Mouse (Mus musculus) adipocyte (in vitro differentiated cells): ENCODE measurements around the gene Notch2.
"Not testable (repeated sequence)": the region's sequence is repeated elsewhere in the genome, so short reads cannot be mapped to it uniquely, and the experiment has no call there.

Experiments
- DNase-seq: peaks from one replicate; pipeline ENCODE4 v3.0.0-alpha.2; 2016; ENCODE audit warnings: low spot score

Gene Notch2

DNA sequence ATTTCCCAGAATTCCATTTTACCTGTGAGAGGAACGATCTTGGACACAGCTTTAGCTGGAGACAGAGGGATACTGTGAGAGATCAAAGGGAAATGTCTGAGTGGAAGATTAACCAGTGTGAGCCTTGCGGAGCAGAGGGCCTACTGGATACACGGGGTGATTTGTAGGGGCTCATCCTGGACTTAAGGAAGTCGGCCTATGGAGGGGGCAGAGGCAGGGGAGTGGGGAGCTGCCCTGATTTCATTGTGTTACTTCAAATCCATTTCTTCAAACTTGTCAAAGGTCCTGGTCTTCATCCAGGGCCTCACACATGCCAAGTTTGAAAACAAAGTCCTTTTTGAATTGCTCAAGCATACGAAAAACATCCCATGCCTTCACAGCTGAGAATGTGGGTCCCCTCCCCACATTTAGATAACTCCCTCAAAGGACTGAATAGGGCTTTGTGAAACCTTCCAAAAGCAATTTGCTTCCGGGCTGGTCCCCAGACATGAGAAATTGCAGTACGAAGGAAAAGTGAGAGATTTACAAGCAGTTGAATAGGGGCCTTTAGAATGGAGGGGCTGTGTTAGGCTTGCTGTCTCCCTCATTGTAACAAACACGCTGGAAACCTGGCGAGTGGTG, 91.6 kb downstream of the Notch2 start:
- peak; percentile 79 for DNase-seq

DNA sequence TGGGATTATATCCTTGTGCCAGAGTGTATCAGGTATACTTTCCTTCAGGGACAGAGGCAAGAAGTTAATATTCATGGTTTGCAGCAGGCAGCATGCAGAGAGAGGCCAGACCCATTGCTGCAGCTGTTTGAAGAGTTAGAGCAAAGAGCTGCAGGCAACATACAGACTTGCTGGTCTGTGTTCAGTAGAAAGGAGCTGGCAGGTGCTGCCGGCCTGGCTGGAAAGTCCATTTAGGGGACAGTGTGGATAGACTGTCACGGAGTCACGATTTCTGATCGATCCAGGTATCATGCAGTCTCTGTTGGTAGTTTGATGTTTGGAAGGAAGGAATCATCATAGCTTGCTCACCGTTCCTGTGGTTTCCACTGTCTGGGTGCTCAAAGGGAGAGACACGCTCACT, 92.2 kb downstream of the Notch2 start:
- no peak for DNase-seq

DNA sequence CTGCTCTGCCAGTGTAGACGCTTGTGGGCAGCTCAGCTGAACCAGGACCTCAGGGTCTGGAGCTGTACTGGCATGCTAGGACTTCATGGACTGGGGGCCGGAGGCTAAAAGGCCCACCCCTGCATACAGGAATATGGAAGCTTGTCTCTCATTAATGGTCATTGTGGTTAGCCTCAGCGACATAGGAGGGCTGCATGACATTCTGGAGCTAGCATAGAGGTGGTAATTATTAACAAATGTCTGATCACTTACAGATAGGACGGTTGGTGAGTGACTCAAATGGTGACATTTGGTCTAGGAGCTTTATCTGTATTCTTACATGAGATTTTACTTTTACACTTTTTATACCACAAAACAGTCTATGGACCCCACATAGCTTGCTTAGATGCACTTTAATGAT, 92.8 kb downstream of the Notch2 start:
- no peak for DNase-seq

DNA sequence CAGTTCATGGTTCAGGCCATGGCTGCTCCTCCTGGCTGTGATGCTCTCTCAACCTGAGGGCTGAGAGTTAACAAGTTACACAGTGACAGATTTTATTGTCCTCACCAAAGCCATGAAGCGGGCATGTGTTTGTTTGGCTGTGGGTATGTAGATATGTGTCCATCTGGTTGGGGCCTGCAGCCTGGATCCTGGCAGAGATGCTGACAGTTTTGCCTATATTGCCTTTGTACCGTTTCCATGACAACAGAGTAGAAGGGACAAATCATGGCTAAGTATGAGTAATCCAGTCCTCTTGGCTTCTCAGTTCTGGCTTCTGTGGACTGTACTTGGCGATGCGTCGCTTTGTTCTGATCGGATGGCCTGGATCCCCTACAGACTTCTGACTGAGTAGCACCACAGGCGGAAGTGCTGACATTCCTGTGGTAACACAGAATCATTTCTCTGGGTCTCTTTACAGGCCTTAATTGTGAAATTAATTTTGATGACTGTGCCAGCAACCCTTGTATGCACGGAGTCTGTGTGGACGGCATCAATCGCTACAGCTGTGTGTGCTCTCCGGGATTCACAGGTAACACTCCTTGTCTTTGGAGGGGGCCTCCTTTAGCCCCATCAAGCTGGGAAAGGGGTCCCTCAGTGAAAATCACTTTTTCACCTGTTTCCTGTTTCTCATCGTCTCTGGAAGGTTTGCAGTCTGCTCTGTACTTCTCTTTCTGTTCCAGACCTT, 93.4 kb downstream of the Notch2 start:
- DNase-seq = peak; percentile 34

DNA sequence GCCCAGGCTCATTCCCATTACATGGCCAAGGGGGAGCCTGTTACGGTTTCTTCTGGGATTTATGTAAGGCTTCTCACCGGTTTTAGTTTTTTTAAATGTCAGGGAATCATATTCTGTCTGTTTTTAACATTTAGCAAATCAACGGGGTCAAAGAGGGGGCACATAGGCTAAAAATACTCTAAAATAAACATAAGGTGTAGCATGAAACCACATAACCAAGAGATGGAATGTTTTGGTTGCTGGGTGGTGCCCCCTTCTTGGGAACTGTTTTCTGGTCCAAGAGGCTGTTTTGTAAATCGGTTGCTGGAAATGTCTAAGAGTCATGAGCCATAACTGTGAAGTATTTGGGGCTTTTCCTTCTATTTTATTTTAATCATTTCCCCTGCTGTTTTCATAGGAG, 95.1 kb downstream of the Notch2 start:
- no peak for DNase-seq

DNA sequence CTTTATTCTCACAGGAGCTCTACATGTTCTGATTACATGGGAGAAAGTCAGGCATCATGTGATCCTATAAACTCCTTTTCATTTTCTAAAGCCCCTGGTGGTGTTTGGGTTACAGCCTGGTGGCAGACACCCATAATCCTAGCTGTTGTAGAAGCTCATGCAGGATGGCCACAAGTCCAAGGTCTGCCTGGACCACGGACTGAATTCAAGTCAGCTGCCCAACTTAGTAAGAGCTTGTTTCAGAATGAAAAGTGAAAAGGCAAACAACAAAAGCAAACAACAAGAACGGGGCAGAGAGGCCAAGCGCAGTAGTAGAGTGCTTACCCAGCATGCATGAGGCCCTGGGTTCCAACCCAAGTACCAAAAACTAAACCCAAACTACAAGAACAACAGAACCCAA, 95.5 kb downstream of the Notch2 start:
- DNase-seq = no peak

DNA sequence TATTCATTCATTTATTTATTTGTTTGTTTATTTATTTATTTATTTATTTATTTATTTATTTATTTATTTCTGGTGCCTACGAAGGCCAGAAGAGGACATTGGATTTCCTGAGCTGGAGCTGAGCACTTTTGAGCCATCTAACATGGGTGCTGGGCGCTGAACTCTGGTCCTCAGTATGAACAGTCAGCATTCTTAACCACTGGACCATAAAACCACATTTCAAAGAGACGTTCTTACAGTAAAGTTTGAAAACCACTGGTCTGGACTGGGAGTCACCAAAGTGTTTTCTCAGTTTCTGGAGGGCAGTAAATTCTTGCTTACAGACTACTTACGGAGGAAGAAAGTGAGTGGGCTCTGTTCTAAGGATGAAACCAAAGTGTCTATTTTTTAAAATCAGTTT, 97.3 kb downstream of the Notch2 start:
- DNase-seq = no peak

DNA sequence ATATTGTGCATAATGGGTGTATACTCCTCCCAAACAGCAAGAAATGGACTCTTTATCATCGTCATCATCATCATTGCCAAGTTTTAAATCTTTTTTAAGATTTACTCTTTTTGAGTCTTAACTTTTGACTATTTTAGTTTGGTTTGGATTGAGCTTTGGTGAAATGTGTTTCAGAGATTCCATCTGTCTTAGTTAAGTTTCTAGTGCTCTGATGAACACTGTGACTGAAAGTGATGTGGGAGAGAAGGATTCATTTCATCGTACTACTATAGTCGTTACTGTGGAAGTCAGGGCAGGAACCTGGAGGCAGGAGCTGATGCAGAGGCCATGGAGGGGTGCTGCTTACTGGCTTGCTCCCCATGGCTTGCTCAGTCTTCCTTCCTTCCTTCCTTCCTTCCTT, 104.9 kb downstream of the Notch2 start:
- no peak for DNase-seq

DNA sequence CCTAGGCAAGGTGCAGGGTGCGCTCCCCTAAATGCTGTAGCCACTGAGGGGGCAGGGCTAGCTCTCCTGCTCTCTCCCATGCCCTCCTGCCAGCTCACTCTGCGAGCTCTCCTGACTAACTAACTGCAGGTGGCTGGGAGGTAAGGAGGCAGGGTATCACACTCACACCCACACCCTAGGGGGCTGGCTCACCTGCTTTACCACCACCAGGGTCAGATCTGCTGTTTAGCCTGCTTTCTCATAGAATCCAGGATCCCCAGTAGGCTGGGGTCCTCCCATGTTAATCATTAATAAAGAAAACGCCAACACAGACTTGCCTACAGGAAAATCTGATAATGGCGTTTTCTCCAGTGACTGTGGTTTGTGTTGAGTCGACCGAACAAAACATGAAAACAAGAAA, 106.0 kb downstream of the Notch2 start:
- DNase-seq = no peak

DNA sequence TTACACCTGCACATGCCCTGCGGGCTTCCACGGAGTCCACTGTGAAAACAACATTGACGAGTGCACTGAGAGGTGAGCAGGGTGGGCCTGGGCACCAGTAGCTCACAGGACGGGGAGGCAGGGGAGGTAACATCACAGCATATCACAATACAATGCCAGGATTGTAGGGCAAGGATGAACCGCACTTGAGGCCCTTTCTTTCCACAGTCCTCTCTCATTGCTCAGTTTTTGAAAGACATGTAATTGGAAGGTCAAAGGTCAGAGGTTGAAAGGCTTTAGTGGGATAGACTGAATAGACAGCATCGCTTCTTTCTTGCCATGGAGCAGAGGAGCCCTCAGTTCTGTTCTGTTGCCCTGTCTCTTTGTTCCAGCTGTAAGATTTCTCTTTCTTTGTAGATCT, 107.6 kb downstream of the Notch2 start:
- DNase-seq = no peak

DNA sequence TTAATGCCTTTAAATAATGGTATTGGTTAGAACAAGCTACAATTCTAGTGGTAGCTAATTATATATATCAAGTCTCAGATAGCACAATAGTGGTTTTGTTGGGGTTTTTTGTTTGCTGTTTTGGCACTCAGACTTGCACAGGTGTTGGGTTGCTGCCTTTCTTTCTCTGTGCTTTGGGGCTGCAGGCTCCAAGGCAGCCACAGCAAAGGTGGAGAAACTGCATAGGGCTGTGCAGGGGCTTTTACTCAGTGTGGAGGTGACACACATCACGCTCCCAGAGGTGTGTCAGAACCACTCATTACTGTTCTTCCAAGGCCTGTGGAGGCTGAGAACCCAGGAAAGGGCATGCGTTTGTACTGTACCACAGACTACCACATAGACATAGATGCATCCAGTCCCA, 114.4 kb downstream of the Notch2 start:
- no peak for DNase-seq

DNA sequence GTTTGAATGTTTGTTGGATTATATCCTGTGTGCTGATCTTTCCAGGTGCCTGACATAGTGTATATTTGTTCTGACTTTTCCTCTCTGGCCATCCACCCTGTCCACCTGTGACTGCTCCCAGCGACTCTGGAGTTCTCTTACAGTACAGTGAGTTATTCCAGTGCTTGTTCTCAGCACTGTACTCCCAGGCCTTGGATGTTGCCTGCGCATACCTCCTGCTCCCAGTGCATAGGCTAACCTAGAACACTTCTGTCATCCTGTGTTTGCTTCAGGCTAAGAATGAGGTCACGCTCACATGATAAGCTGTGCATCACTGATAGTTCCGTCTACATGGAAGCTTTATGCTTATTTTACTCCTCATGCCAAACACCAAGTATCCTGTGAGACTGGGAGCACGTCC, 115.4 kb downstream of the Notch2 start:
- DNase-seq = no peak

DNA sequence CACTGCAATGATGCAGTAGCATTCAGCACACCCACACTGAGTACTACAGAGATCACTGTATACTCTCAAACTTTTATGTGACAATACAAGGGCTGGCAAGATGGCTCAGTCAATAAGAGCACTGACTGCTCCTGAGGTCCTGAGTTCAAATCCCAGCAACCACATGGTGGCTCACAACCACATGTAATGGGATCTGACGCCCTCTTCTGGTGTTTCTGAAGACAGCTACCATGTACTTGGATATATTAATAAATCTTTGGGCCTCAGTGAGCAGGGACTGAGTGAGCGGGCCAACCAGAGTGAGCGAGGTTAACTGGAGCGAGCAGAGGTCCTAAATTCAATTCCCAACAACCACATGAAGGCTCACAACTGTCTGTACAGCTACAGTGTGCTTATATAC, 118.8 kb downstream of the Notch2 start:
- DNase-seq = not testable (repeated sequence)

DNA sequence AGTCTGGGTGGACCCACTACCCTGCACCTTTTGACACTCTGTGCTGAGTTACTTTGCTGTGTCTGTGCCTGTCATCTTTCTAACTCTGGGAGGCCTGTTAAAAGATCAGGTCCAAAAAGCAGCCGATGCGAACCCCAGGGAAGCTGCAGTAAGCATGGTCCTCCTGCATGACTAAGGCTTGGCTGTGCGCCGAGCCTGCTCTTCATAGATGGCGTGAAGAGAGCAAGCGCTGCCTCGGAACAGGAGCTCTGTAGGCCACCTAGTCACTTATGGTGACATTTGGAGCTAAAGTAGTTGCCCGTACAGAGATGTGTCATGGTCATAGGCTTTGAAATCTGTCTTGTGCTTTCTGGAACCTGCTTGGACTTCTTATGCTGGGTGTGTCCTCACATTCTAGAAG, 119.3 kb downstream of the Notch2 start:
- DNase-seq = no peak

DNA sequence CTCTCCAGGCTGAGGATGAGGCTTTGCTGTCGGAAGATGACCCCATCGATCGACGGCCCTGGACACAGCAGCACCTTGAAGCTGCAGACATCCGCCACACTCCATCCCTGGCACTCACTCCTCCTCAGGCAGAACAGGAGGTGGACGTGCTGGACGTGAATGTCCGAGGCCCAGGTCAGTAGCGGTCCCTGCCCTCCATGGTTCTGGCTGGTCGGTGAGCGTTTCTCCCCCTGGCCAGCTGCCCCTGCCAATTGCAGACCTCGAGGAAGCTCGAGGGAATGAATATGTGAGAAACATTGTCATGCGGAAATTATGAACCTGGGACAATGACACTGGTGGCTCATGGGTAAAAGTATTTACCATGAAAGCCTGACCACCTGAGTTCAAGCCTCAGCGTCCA, 128.1 kb downstream of the Notch2 start:
- no peak for DNase-seq

DNA sequence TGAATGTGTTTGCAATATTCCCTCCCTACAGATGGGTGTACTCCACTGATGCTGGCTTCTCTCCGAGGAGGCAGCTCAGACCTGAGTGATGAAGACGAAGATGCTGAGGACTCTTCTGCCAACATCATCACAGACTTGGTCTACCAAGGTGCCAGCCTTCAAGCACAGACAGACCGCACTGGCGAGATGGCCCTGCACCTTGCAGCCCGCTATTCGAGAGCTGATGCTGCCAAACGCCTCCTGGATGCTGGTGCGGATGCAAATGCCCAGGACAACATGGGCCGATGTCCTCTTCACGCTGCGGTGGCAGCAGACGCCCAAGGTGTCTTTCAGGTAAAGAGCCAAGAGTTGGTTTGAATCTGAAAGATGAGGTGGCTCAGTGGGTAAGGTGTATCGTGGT, 129.5 kb downstream of the Notch2 start:
- DNase-seq = no peak

DNA sequence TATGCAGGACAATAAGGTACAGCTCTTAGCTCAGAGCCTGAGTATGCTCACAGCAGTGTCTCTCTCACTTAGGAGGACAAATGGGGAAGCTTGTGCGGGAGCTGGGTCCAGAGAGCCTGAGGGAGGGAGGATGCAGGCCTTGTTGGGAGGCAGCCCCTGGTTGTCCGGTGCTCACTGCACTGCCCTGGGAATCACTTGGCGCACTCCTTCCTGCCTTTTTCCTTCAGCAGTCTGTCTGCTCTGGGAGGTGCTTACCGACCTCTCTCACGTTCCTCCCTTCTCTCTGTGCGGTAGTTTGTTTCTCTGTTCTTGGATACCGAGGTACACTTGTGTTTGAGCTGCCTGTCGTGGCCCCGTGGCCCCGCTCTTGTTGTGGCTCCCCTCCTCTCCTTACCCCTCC, 131.9 kb downstream of the Notch2 start:
- no peak for DNase-seq

DNA sequence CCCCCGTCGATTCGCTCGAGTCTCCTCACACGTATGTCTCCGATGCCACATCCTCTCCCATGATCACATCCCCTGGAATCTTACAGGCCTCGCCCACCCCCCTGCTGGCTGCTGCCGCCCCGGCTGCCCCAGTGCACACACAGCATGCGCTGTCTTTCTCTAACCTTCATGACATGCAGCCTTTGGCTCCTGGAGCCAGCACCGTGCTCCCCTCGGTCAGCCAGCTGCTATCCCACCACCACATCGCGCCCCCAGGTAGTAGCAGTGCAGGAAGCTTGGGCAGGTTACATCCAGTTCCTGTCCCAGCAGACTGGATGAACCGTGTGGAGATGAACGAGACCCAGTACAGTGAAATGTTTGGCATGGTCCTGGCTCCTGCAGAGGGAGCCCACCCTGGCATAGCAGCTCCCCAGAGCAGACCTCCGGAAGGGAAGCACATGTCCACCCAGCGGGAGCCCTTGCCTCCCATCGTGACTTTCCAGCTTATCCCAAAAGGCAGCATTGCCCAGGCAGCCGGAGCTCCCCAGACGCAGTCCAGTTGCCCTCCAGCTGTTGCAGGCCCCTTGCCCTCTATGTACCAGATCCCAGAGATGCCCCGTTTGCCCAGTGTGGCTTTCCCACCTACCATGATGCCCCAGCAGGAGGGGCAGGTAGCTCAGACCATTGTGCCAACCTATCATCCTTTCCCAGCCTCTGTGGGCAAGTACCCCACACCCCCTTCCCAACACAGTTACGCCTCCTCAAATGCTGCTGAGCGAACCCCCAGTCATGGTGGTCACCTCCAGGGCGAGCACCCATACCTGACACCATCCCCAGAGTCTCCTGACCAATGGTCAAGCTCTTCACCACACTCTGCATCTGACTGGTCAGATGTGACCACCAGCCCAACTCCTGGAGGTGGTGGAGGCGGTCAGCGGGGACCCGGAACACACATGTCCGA, 133.4 kb downstream of the Notch2 start:
- no peak for DNase-seq

DNA sequence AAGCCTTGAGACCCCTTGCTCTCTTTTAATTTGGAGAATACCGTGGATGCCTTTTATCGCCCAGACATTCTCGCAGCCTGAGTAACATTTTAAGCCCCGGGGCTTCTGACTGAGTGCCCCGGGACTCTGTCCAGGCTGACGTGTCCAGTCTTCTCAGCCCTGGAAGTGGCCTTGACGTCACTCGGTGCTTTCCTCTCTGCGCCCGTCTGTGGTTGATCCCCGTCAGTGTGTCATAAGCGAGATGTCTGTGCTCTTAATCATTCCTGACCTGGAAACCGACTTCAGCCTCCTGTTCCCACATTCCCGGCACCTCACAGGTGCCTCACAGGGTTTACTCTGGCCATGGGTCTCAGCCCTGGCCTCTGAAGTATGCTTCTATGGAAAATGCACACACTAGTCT, 134.4 kb downstream of the Notch2 start:
- DNase-seq = no peak

DNA sequence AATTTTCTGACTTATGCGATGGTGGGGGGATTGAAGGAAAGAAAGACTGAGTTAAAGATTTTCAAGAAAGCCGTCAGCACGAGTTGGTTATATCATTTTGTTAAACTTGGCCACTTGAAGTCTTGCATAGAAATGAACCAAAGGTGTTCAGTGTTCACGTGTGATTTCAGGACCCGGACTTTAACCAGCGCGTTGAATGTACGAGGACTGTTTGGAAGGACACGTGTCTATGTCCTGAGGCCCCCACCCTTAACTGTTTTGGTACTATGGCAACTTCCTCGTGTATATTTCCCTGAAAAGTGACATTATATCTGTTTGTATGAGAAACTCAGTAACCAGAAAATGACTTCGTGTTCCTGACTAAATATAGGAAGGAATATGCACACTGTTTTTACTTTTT, 136.6 kb downstream of the Notch2 start:
- no peak for DNase-seq

DNA sequence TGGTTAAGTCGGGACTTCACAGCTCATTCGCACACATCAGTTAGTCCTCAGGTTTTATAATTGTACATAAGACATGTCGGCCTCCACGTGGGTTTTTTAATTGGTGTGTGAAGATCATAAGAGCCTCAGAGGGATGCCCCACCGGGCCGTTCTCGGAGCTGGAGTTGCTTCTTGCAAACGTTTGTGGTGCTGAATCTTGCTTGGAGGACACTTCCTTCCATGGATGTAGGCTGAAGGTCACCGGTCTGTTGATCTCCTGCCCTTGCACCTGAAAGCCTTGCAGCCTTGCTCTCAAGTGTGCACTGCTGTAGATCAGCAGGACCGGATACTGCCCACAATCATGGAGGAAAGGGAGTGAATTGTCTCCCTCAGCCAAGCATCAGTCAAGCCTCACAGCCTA, 137.7 kb downstream of the Notch2 start:
- DNase-seq = no peak

DNA sequence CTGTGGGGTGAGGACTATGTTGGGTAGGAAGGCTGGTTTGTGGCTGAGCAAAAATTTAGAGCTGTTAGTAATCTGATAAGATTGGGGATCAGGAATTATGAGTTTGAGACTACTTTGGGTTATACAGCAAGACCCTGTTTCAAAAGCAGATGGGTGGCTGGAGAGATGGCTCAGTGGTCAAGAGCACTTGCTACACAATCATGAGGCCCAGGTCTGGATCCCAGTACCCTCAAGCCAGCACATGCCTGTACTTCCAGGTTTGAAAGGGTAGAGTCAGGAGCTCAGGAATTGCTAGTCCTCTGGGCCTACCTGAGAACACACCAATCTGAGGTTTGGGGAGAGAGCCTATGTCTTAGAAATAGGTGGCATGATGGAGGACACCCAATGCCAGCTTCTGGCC, 140.1 kb downstream of the Notch2 start:
- DNase-seq = no peak

DNA sequence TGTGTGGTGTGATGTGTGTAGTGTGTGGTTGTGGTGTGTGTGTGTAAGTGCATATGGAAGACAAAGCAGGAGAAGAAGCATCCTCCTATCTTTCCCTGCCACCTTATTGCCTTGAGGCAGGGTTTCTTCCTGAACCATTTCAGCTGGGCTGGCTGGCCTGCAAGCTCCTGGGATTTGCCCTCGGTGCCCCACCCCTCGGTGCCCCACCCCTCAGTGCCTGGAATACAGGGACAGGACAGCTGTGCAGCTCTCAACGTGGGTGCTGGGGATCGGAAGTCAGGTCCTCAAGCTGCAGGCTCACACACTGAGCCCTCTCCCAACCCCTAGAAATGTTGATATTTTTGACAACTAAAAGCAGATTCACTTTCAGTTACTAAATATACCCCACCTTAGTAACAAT, 142.8 kb downstream of the Notch2 start:
- no peak for DNase-seq
